Mouse (Mus musculus): ENCODE measurements around the gene Prom1.

DNA sequence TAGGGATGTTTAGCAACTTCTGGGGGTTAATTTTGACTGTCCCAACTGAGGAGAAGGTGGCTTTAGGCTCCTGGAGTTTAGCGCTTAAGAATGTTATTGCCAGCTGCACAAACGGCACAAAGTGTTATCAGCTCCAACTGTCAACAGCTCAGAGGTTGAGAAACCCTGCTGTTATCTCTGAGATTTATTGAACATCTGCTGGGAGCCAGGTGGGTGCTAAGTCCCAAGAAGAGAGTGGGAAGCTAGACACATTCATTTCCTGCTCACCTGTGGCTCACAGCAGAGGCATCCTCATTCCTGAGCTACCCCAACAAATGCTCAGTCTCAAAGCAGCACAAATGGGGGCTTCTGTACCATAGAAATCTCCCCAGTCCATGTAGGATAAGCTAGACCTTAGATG is 130.7 kb downstream of the Prom1 start:
- TF ChIP-seq POLR2A (IDR thresholded peaks at IDR 0.05; ENCODE audit: low read depth, low read length) (no peak), CTCF (IDR thresholded peaks at IDR 0.05; ENCODE audit: borderline replicate concordance, insufficient read depth, low read length) (no peak)
